Mouse (Mus musculus): ENCODE measurements at regions not wholly inside any gene's neighbourhood (a gene's known extent, or its start where the extent isn't known, plus 50 kb on each side); places are given as distances from the start of the nearest gene placed in this dataset.

- Histone ChIP-seq H3K36me3 (replicated peaks) (no peaks in the 10 kb centered on the region), H3K4me3 (no peak overlapping the region), H3K9me3 (no peaks in the 10 kb centered on the region), H3K27me3 (ENCODE audit: poor library complexity, severe bottlenecking) (no peaks in the 10 kb centered on the region), H3K4me1 (peaks cover 18% of the 10 kb centered on the region), H3K27ac (peak overlapping the region; percentile 51)
- 78% methylated on average over 11 of the region's 11 CpGs for WGBS
- DNase-seq (ENCODE audit: extremely low spot score, low spot score): no peak
Observed at GRCm38 (mm10) chr8:87225504-87226425, 246.6 kb downstream of the Cbln1 start.

- Histone ChIP-seq H3K36me3 (replicated peaks) (no peaks in the 10 kb centered on the region), H3K4me3 (no peak overlapping the region), H3K4me1 (peaks cover 20% of the 10 kb centered on the region), H3K27me3 (ENCODE audit: poor library complexity, severe bottlenecking) (peaks cover 46% of the 10 kb centered on the region), H3K9me3 (no peaks in the 10 kb centered on the region), H3K27ac (no peak overlapping the region)
- no peak for DNase-seq (ENCODE audit: extremely low spot score, low spot score)
- 89% methylated on average over 6 of the region's 6 CpGs for whole genome bisulfite sequencing
Observed at GRCm38 (mm10) chr8:87220581-87220980, 251.8 kb downstream of the Cbln1 start.

GRCm38 (mm10) chr8:87218956-87219482, 253.4 kb downstream of the Cbln1 start:
- Histone ChIP-seq H3K4me3 (no peak overlapping the region), H3K4me1 (peaks cover 20% of the 10 kb centered on the region), H3K36me3 (replicated peaks) (no peaks in the 10 kb centered on the region), H3K27me3 (ENCODE audit: poor library complexity, severe bottlenecking) (peaks cover 50% of the 10 kb centered on the region), H3K9me3 (no peaks in the 10 kb centered on the region), H3K27ac (no peak overlapping the region)
- peak; percentile 39 for DNase-seq (ENCODE audit: extremely low spot score, low spot score)
- WGBS: 19% methylated on average over 6 of the region's 6 CpGs

- Histone ChIP-seq H3K36me3 (replicated peaks) (no peaks in the 10 kb centered on the region), H3K4me3 (no peak overlapping the region), H3K9me3 (no peaks in the 10 kb centered on the region), H3K27ac (no peak overlapping the region), H3K27me3 (ENCODE audit: poor library complexity, severe bottlenecking) (peaks cover 42% of the 10 kb centered on the region), H3K4me1 (peaks cover 20% of the 10 kb centered on the region)
- WGBS: 70% methylated on average over 10 of the region's 10 CpGs
- no peak for DNase-seq (ENCODE audit: extremely low spot score, low spot score)
Observed at GRCm38 (mm10) chr8:87214962-87215361, 257.4 kb downstream of the Cbln1 start.

GRCm38 (mm10) chr8:87210546-87210945, 261.9 kb downstream of the Cbln1 start:
- WGBS: 66% methylated on average over 4 of the region's 4 CpGs
- Histone ChIP-seq H3K4me3 (no peak overlapping the region), H3K9me3 (no peaks in the 10 kb centered on the region), H3K27ac (no peak overlapping the region), H3K36me3 (replicated peaks) (no peaks in the 10 kb centered on the region), H3K4me1 (peaks cover 6% of the 10 kb centered on the region; the same call in 1 of the 2 replicates), H3K27me3 (ENCODE audit: poor library complexity, severe bottlenecking) (peaks cover 3% of the 10 kb centered on the region; the same call in 1 of the 2 replicates)
- no peak for DNase-seq (ENCODE audit: extremely low spot score, low spot score)

GRCm38 (mm10) chr8:87209295-87209694, 263.1 kb downstream of the Cbln1 start:
- DNase-seq (ENCODE audit: extremely low spot score, low spot score): no peak

GRCm38 (mm10) chr8:87208036-87208435, 264.4 kb downstream of the Cbln1 start:
- H3K4me1 ChIP-seq: peaks cover 6% of the 10 kb centered on the region; the same call in 1 of the 2 replicates
- no peaks in the 10 kb centered on the region for H3K27me3 ChIP-seq (ENCODE audit: poor library complexity, severe bottlenecking)
- H3K36me3 ChIP-seq (replicated peaks): no peaks in the 10 kb centered on the region
- H3K9me3 ChIP-seq: no peaks in the 10 kb centered on the region
- H3K27ac ChIP-seq: no peak overlapping the region
- H3K4me3 ChIP-seq: no peak overlapping the region
- DNase-seq (ENCODE audit: extremely low spot score, low spot score): no peak

More at GRCm38 (mm10) chr8:87209295-87209694, 263.1 kb downstream of the Cbln1 start:
- Histone ChIP-seq H3K4me3 (no peak overlapping the region), H3K4me1 (peaks cover 6% of the 10 kb centered on the region; the same call in 1 of the 2 replicates), H3K27me3 (ENCODE audit: poor library complexity, severe bottlenecking) (no peaks in the 10 kb centered on the region), H3K36me3 (replicated peaks) (no peaks in the 10 kb centered on the region), H3K27ac (no peak overlapping the region), H3K9me3 (no peaks in the 10 kb centered on the region)
- 82% methylated on average over 1 of the region's 1 CpGs for WGBS

GRCm38 (mm10) chr8:87202639-87203160, 269.7 kb downstream of the Cbln1 start:
- H3K9me3 ChIP-seq: no peaks in the 10 kb centered on the region
- H3K4me1 ChIP-seq: peaks cover 38% of the 10 kb centered on the region
- no peak overlapping the region for H3K27ac ChIP-seq
- no peak overlapping the region for H3K4me3 ChIP-seq
- 90% methylated on average over 7 of the region's 7 CpGs for WGBS
- peaks cover 16% of the 10 kb centered on the region for H3K27me3 ChIP-seq (ENCODE audit: poor library complexity, severe bottlenecking)
- H3K36me3 ChIP-seq (replicated peaks): no peaks in the 10 kb centered on the region
- no peak for DNase-seq (ENCODE audit: extremely low spot score, low spot score)

GRCm38 (mm10) chr8:87199461-87200131, 272.8 kb downstream of the Cbln1 start:
- H3K27ac ChIP-seq: peak overlapping the region; percentile 76
- peaks cover 24% of the 10 kb centered on the region for H3K27me3 ChIP-seq (ENCODE audit: poor library complexity, severe bottlenecking)
- no peaks in the 10 kb centered on the region for H3K9me3 ChIP-seq
- H3K4me3 ChIP-seq: peak overlapping the region; percentile 35
- peak; percentile 51 for DNase-seq (ENCODE audit: extremely low spot score, low spot score)
- 1% methylated on average over 8 of the region's 8 CpGs for WGBS
- no peaks in the 10 kb centered on the region for H3K36me3 ChIP-seq (replicated peaks)
- H3K4me1 ChIP-seq: peaks cover 39% of the 10 kb centered on the region

GRCm38 (mm10) chr8:87197867-87198536, 274.4 kb downstream of the Cbln1 start:
- WGBS: 66% methylated on average over 8 of the region's 8 CpGs
- Histone ChIP-seq H3K4me3 (no peak overlapping the region), H3K27me3 (ENCODE audit: poor library complexity, severe bottlenecking) (peaks cover 24% of the 10 kb centered on the region), H3K4me1 (peaks cover 43% of the 10 kb centered on the region), H3K9me3 (no peaks in the 10 kb centered on the region), H3K36me3 (replicated peaks) (no peaks in the 10 kb centered on the region), H3K27ac (peak overlapping the region; percentile 48; the same call in 1 of the 2 replicates)
- no peak for DNase-seq (ENCODE audit: extremely low spot score, low spot score)

- Histone ChIP-seq H3K27me3 (ENCODE audit: poor library complexity, severe bottlenecking) (peaks cover 24% of the 10 kb centered on the region), H3K9me3 (no peaks in the 10 kb centered on the region), H3K4me3 (no peak overlapping the region), H3K4me1 (peaks cover 43% of the 10 kb centered on the region), H3K27ac (no peak overlapping the region), H3K36me3 (replicated peaks) (no peaks in the 10 kb centered on the region)
- DNase-seq (ENCODE audit: extremely low spot score, low spot score): no peak
- WGBS: 77% methylated on average over 5 of the region's 5 CpGs
Observed at GRCm38 (mm10) chr8:87197000-87197399, 275.4 kb downstream of the Cbln1 start.

- Histone ChIP-seq H3K4me1 (peaks cover 43% of the 10 kb centered on the region), H3K9me3 (no peaks in the 10 kb centered on the region), H3K27me3 (ENCODE audit: poor library complexity, severe bottlenecking) (peaks cover 18% of the 10 kb centered on the region), H3K27ac (no peak overlapping the region), H3K36me3 (replicated peaks) (no peaks in the 10 kb centered on the region), H3K4me3 (no peak overlapping the region)
- no peak for DNase-seq (ENCODE audit: extremely low spot score, low spot score)
- 90% methylated on average over 5 of the region's 5 CpGs for WGBS
Observed at GRCm38 (mm10) chr8:87196050-87196449, 276.4 kb downstream of the Cbln1 start.
